Mouse (Mus musculus) hindbrain, embryonic 11.5 days (tissue): Measurements from ENCODE around the gene Upk1a. TPM values are rescaled to one million over a fixed set of nuclear protein-coding genes. Genes with fewer than 3 reads are reported as not detected.
A peak's percentile ranks its signal among the peaks of the same experiment; 100 is the strongest.

ENCODE experiments used
- ATAC-seq: fragments of 200-750 bp; cut with Nextera tagmentation; 2 replicates; pipeline ENCODE4 v1.8.0; 2017; ENCODE audit warnings: mild to moderate bottlenecking, moderate TSS enrichment, moderate library complexity; ENCODE audit not compliant: low FRiP score
- DNase-seq: peaks from one replicate; pipeline ENCODE4 v3.0.0-alpha.2; 2015; ENCODE audit warnings: low spot score
- H3K27ac ChIP-seq: fragments of 300-500 bp; sonication (generic); 2 replicates; pipeline ENCODE4 v1.5.1; 2014; ENCODE audit warnings: mild to moderate bottlenecking, low read depth, low read length
- H3K27me3 ChIP-seq: fragments of 300-500 bp; sonication (generic); 2 replicates; pipeline ENCODE4 v1.6.1; 2014; ENCODE audit warnings: mild to moderate bottlenecking, low read length, moderate library complexity, mixed read lengths; ENCODE audit not compliant: control insufficient read depth, insufficient read depth
- H3K36me3 ChIP-seq: fragments of 300-500 bp; sonication (generic); 2 replicates; pipeline ENCODE4 v1.6.1; 2014; ENCODE audit warnings: mild to moderate bottlenecking, low read length, moderate library complexity, mixed read lengths; ENCODE audit not compliant: control insufficient read depth, insufficient read depth
- H3K4me1 ChIP-seq: fragments of 300-500 bp; sonication (generic); replicated peaks from 2 replicates; pipeline ENCODE4 v1.6.1; 2014; ENCODE audit warnings: low read length, mixed read lengths; ENCODE audit not compliant: control insufficient read depth, insufficient read depth
- H3K4me2 ChIP-seq: fragments of 300-500 bp; sonication (generic); replicated peaks from 2 replicates; pipeline ENCODE4 v1.6.1; 2014; ENCODE audit warnings: mild to moderate bottlenecking, low read depth, low read length
- H3K4me3 ChIP-seq: fragments of 300-500 bp; sonication (generic); 2 replicates; pipeline ENCODE4 v1.5.1; 2014; ENCODE audit warnings: low read depth, low read length
- H3K9ac ChIP-seq: fragments of 300-500 bp; sonication (generic); 2 replicates; pipeline ENCODE4 v1.6.1; 2014; ENCODE audit warnings: low read depth, low read length
- H3K9me3 ChIP-seq: fragments of 300-500 bp; sonication (generic); 2 replicates; pipeline ENCODE4 v1.6.1; 2016; ENCODE audit warnings: low read length; ENCODE audit not compliant: control insufficient read depth
- WGBS: fragments of 180-500 bp; shearing (Covaris S2); extraction: QIAGEN DNeasy Blood & Tissue Kit; methylation state at CpG from one replicate; pipeline ENCODE4 v1.1.7; 2014; 5-methylcytosine and 5-hydroxymethylcytosine counted together
- polyA plus RNA-seq: library from polyadenylated mRNA; unstranded; fragments of >200 nt; fragmentation: Nextera tagmentation; extraction: Ambion mirVana; gene quantifications from 2 replicates; pipeline ENCODE4 v1.2.1, GENCODE M21; 2014

The Upk1a gene
- polyA plus RNA-seq, 1 experiment from 2014 or later, result 1.2 TPM

DNA sequence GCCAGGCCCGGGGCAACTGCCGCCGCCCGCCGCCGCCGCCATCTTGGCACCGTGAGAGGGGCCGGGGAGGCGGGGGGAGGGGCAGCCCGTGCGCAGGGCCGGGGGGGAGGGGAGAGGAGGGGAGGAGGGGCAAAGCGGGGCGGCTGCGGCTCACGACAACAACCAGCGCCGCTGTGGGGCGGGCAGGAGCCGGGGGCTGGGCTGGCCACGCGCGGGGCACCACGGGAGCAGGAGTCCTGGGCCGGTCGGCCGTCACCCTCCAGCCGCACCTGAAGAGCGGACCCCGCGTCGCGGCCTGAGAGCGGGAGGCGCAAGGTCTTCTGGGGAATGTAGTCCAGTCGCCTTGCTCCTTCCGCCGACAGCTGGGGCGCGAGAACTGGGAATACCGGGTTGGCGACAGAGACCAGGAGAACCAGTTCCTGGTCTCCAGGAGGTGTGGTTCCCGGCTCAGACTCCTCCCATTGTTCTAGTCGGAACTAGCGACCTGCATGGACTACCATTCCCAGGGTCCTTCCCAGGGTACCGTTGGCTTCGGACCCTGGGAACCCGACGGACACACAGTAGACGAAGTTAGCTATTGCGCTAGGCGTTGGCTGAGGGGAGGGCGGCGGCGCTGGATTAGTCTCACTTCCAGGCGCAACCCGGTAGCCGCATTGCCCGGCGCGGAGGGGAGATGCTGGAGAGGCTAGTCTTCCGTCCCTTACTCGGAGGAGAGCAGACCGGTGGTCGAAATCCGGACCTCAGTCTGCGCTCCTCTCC, 23.8 kb downstream of the Upk1a start, which contains the start of gene Kmt2b:
Gene Kmt2b, minus strand, starts transcription at position 51 of the 759 bp plus-strand sequence.
- no peaks in the 10 kb centered on the region for H3K9me3 ChIP-seq
- DNase-seq, result peak; percentile 96
- 0% methylated on average over 47 of the region's 68 CpGs for WGBS

DNA sequence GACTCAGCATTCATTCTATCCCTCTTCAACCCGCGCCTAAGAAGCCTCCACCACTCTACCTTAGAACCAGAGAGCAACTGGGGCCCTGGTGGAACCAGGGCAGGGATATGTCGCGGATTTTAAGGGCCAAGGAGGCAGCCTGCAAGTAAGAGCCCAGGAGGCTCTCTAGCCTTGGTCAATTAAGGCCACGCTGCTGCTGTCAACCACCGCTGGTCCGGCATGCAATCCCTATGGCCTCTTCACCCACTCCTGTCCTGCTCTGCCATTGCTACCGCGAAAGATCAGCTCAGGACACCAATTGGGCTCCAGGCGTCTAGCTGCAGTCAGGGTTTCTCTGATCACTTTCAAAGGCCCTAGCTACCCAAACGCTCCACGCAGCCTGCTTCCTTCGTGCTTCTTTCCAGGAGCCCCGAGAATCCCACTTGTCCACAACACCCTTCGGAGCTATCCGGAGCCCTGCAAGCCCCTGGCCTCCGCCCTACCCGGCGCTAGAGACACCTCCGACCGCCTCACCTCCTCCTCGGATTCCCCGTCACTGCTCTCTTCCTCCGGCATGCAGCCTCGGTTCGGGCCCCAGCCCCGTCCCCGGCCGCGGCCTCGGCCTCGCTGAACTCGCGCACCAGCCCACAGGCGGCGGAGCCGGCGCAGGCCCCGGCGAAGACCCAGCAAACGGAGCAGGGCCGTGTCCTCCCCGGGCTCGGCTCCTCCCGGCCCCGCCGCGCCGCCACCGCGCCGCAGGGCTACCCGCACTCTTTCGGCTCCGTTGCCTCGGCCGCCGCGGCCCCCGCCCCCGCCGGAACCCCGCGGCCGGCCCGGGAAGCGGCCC, 24.6 kb downstream of the Upk1a start:
- DNase-seq (peak; percentile 58), ATAC-seq (peak; percentile 50)
- no peaks in the 10 kb centered on the region for H3K27me3 ChIP-seq
- peak overlapping the region; percentile 45 for H3K27ac ChIP-seq
- peak overlapping the region; percentile 80 for H3K4me3 ChIP-seq
- H3K9ac ChIP-seq, result peak overlapping the region; percentile 94
- peaks cover 5% of the 10 kb centered on the region for H3K4me1 ChIP-seq
- peak overlapping the region; percentile 93 for H3K4me2 ChIP-seq
- peaks cover 8% of the 10 kb centered on the region; the same call in 1 of the 2 replicates for H3K36me3 ChIP-seq
- WGBS, result under 1% methylated on average over 63 of the region's 67 CpGs
- no peaks in the 10 kb centered on the region for H3K9me3 ChIP-seq

More for the DNA sequence above, 23.8 kb downstream of the Upk1a start, which contains the start of gene Kmt2b:
- Histone ChIP-seq H3K4me1 (peaks cover 5% of the 10 kb centered on the region), H3K9ac (peak within 1 kb of the TSS; percentile 94), H3K4me2 (peak within 1 kb of the TSS; percentile 93), H3K27ac (peak within 1 kb of the TSS; percentile 45), H3K36me3 (peaks cover 5% of the 10 kb centered on the region; the same call in 1 of the 2 replicates), H3K27me3 (no peaks in the 10 kb centered on the region), H3K4me3 (peak within 1 kb of the TSS; percentile 80)
- peak; percentile 96 for ATAC-seq

- Histone ChIP-seq H3K4me3 (peak overlapping the region; percentile 80), H3K27ac (no peak overlapping the region), H3K27me3 (no peaks in the 10 kb centered on the region), H3K36me3 (peaks cover 13% of the 10 kb centered on the region; the same call in 1 of the 2 replicates), H3K4me2 (no peak overlapping the region), H3K4me1 (peaks cover 5% of the 10 kb centered on the region), H3K9me3 (no peaks in the 10 kb centered on the region), H3K9ac (no peak overlapping the region)
- ATAC-seq, result no peak
- 93% methylated on average over 27 of the region's 28 CpGs for WGBS
- no peak for DNase-seq
Observed at GRCm38 (mm10) chr7:30586455-30587020, 26.1 kb downstream of the Upk1a start.

GRCm38 (mm10) chr7:30585170-30585569, 27.5 kb downstream of the Upk1a start:
- H3K4me2 ChIP-seq, result no peak overlapping the region
- H3K36me3 ChIP-seq, result peaks cover 17% of the 10 kb centered on the region; the same call in 1 of the 2 replicates
- H3K9me3 ChIP-seq, result no peaks in the 10 kb centered on the region
- WGBS, result 94% methylated on average over 7 of the region's 7 CpGs
- H3K4me1 ChIP-seq, result peaks cover 5% of the 10 kb centered on the region
- ATAC-seq (no peak), DNase-seq (no peak)
- H3K4me3 ChIP-seq, result no peak overlapping the region
- H3K27ac ChIP-seq, result no peak overlapping the region
- no peaks in the 10 kb centered on the region for H3K27me3 ChIP-seq
- H3K9ac ChIP-seq, result no peak overlapping the region

GRCm38 (mm10) chr7:30584339-30584738, 28.3 kb downstream of the Upk1a start:
- no peaks in the 10 kb centered on the region for H3K27me3 ChIP-seq
- ATAC-seq (no peak), DNase-seq (no peak)
- 93% methylated on average over 10 of the region's 10 CpGs for WGBS
- H3K9ac ChIP-seq, result no peak overlapping the region
- H3K4me3 ChIP-seq, result no peak overlapping the region
- no peak overlapping the region for H3K4me2 ChIP-seq
- peaks cover 5% of the 10 kb centered on the region for H3K4me1 ChIP-seq
- no peaks in the 10 kb centered on the region for H3K9me3 ChIP-seq
- H3K27ac ChIP-seq, result no peak overlapping the region
- peaks cover 23% of the 10 kb centered on the region for H3K36me3 ChIP-seq

- Histone ChIP-seq H3K9me3 (no peaks in the 10 kb centered on the region), H3K36me3 (peaks cover 34% of the 10 kb centered on the region), H3K27ac (no peak overlapping the region), H3K4me1 (no peaks in the 10 kb centered on the region), H3K9ac (no peak overlapping the region), H3K27me3 (no peaks in the 10 kb centered on the region), H3K4me2 (no peak overlapping the region), H3K4me3 (no peak overlapping the region)
- no peak for ATAC-seq
- 96% methylated on average over 16 of the region's 16 CpGs for WGBS
- no peak for DNase-seq
Observed at GRCm38 (mm10) chr7:30581547-30581946, 31.1 kb downstream of the Upk1a start.

DNA sequence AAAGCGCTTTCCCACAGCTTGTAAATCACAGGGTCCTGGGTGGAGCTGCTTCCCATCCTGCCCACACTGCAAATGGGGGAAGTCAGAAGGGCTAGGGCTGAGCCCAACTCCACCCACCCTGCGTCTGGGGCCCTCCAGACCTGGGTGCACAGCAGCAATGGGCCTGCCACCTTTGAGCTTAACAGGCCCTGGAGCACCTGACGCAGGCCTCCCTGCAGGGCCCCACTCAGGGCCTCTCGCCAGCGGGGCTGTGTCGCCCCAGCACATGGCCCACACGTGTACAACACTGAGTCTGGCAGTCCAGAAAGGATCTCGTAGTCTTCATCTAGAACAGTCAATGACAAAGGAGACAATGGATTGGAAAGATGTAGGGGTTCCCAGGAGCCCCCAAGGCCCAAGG, 32.7 kb downstream of the Upk1a start:
- 94% methylated on average over 8 of the region's 8 CpGs for WGBS
- Histone ChIP-seq H3K9ac (no peak overlapping the region), H3K4me2 (no peak overlapping the region), H3K36me3 (peaks cover 46% of the 10 kb centered on the region), H3K4me3 (no peak overlapping the region), H3K4me1 (no peaks in the 10 kb centered on the region), H3K27me3 (no peaks in the 10 kb centered on the region), H3K9me3 (no peaks in the 10 kb centered on the region), H3K27ac (no peak overlapping the region)
- DNase-seq, result no peak
- no peak for ATAC-seq

- no peak overlapping the region for H3K9ac ChIP-seq
- ATAC-seq, result no peak
- WGBS, result 84% methylated on average over 2 of the region's 2 CpGs
Observed at GRCm38 (mm10) chr7:30572969-30573368, 39.7 kb downstream of the Upk1a start.

More at GRCm38 (mm10) chr7:30572969-30573368, 39.7 kb downstream of the Upk1a start:
- Histone ChIP-seq H3K9me3 (no peaks in the 10 kb centered on the region), H3K36me3 (peaks cover 30% of the 10 kb centered on the region), H3K4me3 (no peak overlapping the region), H3K4me2 (no peak overlapping the region), H3K4me1 (no peaks in the 10 kb centered on the region), H3K27ac (no peak overlapping the region), H3K27me3 (no peaks in the 10 kb centered on the region)
- DNase-seq, result no peak
